Mouse (Mus musculus) hindbrain, embryonic 11.5 days (tissue): ENCODE data around the gene Ciapin1. TPM values are rescaled to one million over a fixed set of nuclear protein-coding genes. Genes with fewer than 3 reads are reported as not detected.

Source experiments
- ATAC-seq: fragments of 200-750 bp; cut with Nextera tagmentation; 2 replicates; pipeline ENCODE4 v1.8.0; 2017; ENCODE audit warnings: mild to moderate bottlenecking, moderate TSS enrichment, moderate library complexity; ENCODE audit not compliant: low FRiP score
- DNase-seq: peaks from one replicate; pipeline ENCODE4 v3.0.0-alpha.2; 2015; ENCODE audit warnings: low spot score
- H3K27ac ChIP-seq: fragments of 300-500 bp; sonication (generic); 2 replicates; pipeline ENCODE4 v1.5.1; 2014; ENCODE audit warnings: mild to moderate bottlenecking, low read depth, low read length
- H3K27me3 ChIP-seq: fragments of 300-500 bp; sonication (generic); 2 replicates; pipeline ENCODE4 v1.6.1; 2014; ENCODE audit warnings: mild to moderate bottlenecking, low read length, moderate library complexity, mixed read lengths; ENCODE audit not compliant: control insufficient read depth, insufficient read depth
- H3K36me3 ChIP-seq: fragments of 300-500 bp; sonication (generic); 2 replicates; pipeline ENCODE4 v1.6.1; 2014; ENCODE audit warnings: mild to moderate bottlenecking, low read length, moderate library complexity, mixed read lengths; ENCODE audit not compliant: control insufficient read depth, insufficient read depth
- H3K4me1 ChIP-seq: fragments of 300-500 bp; sonication (generic); replicated peaks from 2 replicates; pipeline ENCODE4 v1.6.1; 2014; ENCODE audit warnings: low read length, mixed read lengths; ENCODE audit not compliant: control insufficient read depth, insufficient read depth
- H3K4me2 ChIP-seq: fragments of 300-500 bp; sonication (generic); replicated peaks from 2 replicates; pipeline ENCODE4 v1.6.1; 2014; ENCODE audit warnings: mild to moderate bottlenecking, low read depth, low read length
- H3K4me3 ChIP-seq: fragments of 300-500 bp; sonication (generic); 2 replicates; pipeline ENCODE4 v1.5.1; 2014; ENCODE audit warnings: low read depth, low read length
- H3K9ac ChIP-seq: fragments of 300-500 bp; sonication (generic); 2 replicates; pipeline ENCODE4 v1.6.1; 2014; ENCODE audit warnings: low read depth, low read length
- H3K9me3 ChIP-seq: fragments of 300-500 bp; sonication (generic); 2 replicates; pipeline ENCODE4 v1.6.1; 2016; ENCODE audit warnings: low read length; ENCODE audit not compliant: control insufficient read depth
- WGBS: fragments of 180-500 bp; shearing (Covaris S2); extraction: QIAGEN DNeasy Blood & Tissue Kit; methylation state at CpG from one replicate; pipeline ENCODE4 v1.1.7; 2014; 5-methylcytosine and 5-hydroxymethylcytosine counted together
- polyA plus RNA-seq: library from polyadenylated mRNA; unstranded; fragments of >200 nt; fragmentation: Nextera tagmentation; extraction: Ambion mirVana; gene quantifications from 2 replicates; pipeline ENCODE4 v1.2.1, GENCODE M21; 2014

Gene Ciapin1
- polyA plus RNA-seq, 1 experiment from 2014 or later, result 124 TPM

DNA sequence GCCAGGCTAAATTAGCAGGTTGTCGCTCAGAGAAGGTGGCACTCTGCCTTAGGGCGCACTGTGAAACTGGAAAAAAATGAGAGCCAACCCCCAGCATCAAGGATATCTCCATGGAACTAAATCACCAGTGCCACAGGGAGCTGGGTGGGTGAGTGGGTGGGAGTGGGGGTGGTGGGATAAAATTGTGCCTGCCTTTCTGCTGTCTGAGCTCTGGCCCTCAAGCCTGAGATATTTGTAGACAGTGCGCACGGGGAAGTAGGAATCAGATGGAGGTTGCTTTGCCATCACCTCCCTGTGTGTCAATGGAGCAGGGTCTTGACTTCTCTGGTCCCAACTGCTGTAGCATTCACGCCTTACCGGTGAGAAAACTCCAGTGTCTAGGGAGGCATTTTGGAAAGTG is 65.1 kb downstream of the Ciapin1 start:
- DNase-seq (no peak), ATAC-seq (no peak)
- Histone ChIP-seq H3K4me1 (peaks cover 16% of the 10 kb centered on the region), H3K4me2 (peak overlapping the region; percentile 77), H3K27me3 (peaks cover 15% of the 10 kb centered on the region), H3K36me3 (no peaks in the 10 kb centered on the region), H3K9ac (no peak overlapping the region), H3K4me3 (no peak overlapping the region), H3K27ac (no peak overlapping the region), H3K9me3 (no peaks in the 10 kb centered on the region)
- 38% methylated on average over 6 of the region's 6 CpGs for WGBS

GRCm38 (mm10) chr8:94771941-94772670 is 66.1 kb downstream of the Ciapin1 start, which contains the start of gene Cx3cl1:
TSS of gene Cx3cl1 (plus strand) at chr8:94772009.
- peak; percentile 84 for DNase-seq
- under 1% methylated on average over 38 of the region's 38 CpGs for WGBS
- no peaks in the 10 kb centered on the region for H3K9me3 ChIP-seq
- H3K4me1 ChIP-seq, result peaks cover 16% of the 10 kb centered on the region
- H3K36me3 ChIP-seq, result no peaks in the 10 kb centered on the region
- peak within 1 kb of the TSS; percentile 49 for H3K9ac ChIP-seq
- H3K4me3 ChIP-seq, result peak within 1 kb of the TSS; percentile 43
- ATAC-seq, result peak; percentile 90
- H3K27ac ChIP-seq, result no peak within 1 kb of the TSS
- H3K4me2 ChIP-seq, result peak within 1 kb of the TSS; percentile 77
- peaks cover 15% of the 10 kb centered on the region for H3K27me3 ChIP-seq

DNA sequence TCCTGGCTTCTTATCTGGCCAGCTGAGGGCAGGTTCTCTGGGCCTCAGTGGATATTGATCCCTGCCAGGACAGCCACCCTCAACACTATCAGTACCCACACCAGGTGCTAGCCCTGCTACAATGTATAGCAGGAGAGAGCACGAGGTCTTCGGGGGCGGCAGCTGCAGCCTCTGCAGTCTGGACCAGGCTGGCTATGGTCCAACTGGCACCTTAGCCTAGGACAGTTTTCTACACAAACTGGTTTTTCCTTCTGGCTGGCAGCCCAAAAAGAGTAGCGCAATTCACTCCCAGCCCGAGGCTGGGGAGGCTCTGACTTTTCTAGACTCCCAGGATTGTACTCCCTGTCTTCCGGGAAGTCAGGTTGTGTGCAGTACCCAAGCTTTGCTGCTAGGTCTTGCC is 67.2 kb downstream of the Ciapin1 start:
- Histone ChIP-seq H3K4me3 (no peak overlapping the region), H3K4me2 (no peak overlapping the region), H3K4me1 (peaks cover 16% of the 10 kb centered on the region), H3K36me3 (no peaks in the 10 kb centered on the region), H3K27me3 (peaks cover 15% of the 10 kb centered on the region), H3K27ac (no peak overlapping the region), H3K9ac (no peak overlapping the region), H3K9me3 (no peaks in the 10 kb centered on the region)
- no peak for DNase-seq
- WGBS, result 72% methylated on average over 6 of the region's 6 CpGs
- ATAC-seq, result no peak

Other genes starting within 250 kb of the Ciapin1 start
- gene Rspry1, start 236.4 kb downstream of the Ciapin1 start, polyA plus RNA-seq, result 45.5 and 50.4 TPM in 2 replicates
- gene Fam192a, start 236.4 kb downstream of the Ciapin1 start, polyA plus RNA-seq, result 110 TPM in 2 replicates
- gene Arl2bp, start 171.8 kb downstream of the Ciapin1 start, polyA plus RNA-seq, result 65.2 and 94.5 TPM in 2 replicates
- gene Pllp, start 142.1 kb downstream of the Ciapin1 start, polyA plus RNA-seq, result 0.25 and 0.63 TPM in 2 replicates
- gene Ccl22, start 92.8 kb downstream of the Ciapin1 start, polyA plus RNA-seq, result not detected in 2 replicates
- gene Cx3cl1, start 66.3 kb downstream of the Ciapin1 start, polyA plus RNA-seq, result 9.9 and 10.9 TPM in 2 replicates
- gene Ccl17, start 27.9 kb downstream of the Ciapin1 start, polyA plus RNA-seq, result not detected in 2 replicates
- 52.3 and 55.0 TPM in 2 replicates for gene Coq9, start within 50 bp of the Ciapin1 start, polyA plus RNA-seq
- 159 and 165 TPM in 2 replicates for gene Polr2c, start 19.1 kb upstream of the Ciapin1 start, polyA plus RNA-seq
- gene Dok4, start 38.0 kb upstream of the Ciapin1 start, polyA plus RNA-seq, result 13.5 and 14.7 TPM in 2 replicates
- gene Ccdc102a, start 79.7 kb upstream of the Ciapin1 start, polyA plus RNA-seq, result 18.5 and 19.2 TPM in 2 replicates
- gene Adgrg5, start 85.3 kb upstream of the Ciapin1 start, polyA plus RNA-seq, result 0.14 TPM in 2 replicates
- gene Adgrg1, start 136.4 kb upstream of the Ciapin1 start, polyA plus RNA-seq, result 138 and 160 TPM in 2 replicates
- 2.5 and 4.7 TPM in 2 replicates for gene Adgrg3, start 179.3 kb upstream of the Ciapin1 start, polyA plus RNA-seq
- 1.0 and 1.2 TPM in 2 replicates for gene Drc7, start 216.7 kb upstream of the Ciapin1 start, polyA plus RNA-seq
- gene Katnb1, start 242.8 kb upstream of the Ciapin1 start, polyA plus RNA-seq, result 24.8 and 30.0 TPM in 2 replicates